Mouse (Mus musculus): ENCODE results near the gene Ppp1r12b. TPM values are rescaled to one million over a fixed set of nuclear protein-coding genes. Genes with fewer than 3 reads are reported as not detected.

Gene Ppp1r12b
- total and polyA plus RNA-seq, 3 experiments, result 4.7 to 7.8 TPM; not detected in 1

- no peak overlapping the region for H3K27ac ChIP-seq (ENCODE audit: control insufficient read depth, low read depth, low read length)
- no peak overlapping the region for H3K4me3 ChIP-seq (ENCODE audit: control insufficient read depth in 1 of 2, insufficient read depth in 1 of 2, low read depth in 2 of 2, low read length in 2 of 2)
- no peaks in the 10 kb centered on the region; a peak in 1 of 4 replicates for H3K27me3 ChIP-seq (ENCODE audit: control insufficient read depth in 1 of 2, insufficient read depth in 2 of 2, low read length in 2 of 2)
Observed at GRCm38 (mm10) chr1:134726480-134726879, 229.3 kb downstream of the Ppp1r12b start.

GRCm38 (mm10) chr1:134725276-134725675, 230.5 kb downstream of the Ppp1r12b start:
- H3K4me1 ChIP-seq (ENCODE audit: control insufficient read depth in 1 of 2, insufficient read depth in 2 of 2, low read length in 2 of 2), result peaks cover 0 to 3% of the 10 kb centered on the region in 2 experiments; a peak in 1 of 4 replicates
- H3K36me3 ChIP-seq (ENCODE audit: control insufficient read depth in 1 of 2, insufficient read depth in 2 of 2, low read length in 2 of 2), result no peaks in the 10 kb centered on the region
- H3K27ac ChIP-seq (ENCODE audit: control insufficient read depth, low read depth, low read length), result no peak overlapping the region
- no peak overlapping the region for H3K4me3 ChIP-seq (ENCODE audit: control insufficient read depth in 1 of 2, insufficient read depth in 1 of 2, low read depth in 2 of 2, low read length in 2 of 2)
- peak; percentile 71 for DNase-seq (ENCODE audit: low read depth, low spot score)
- no peaks in the 10 kb centered on the region for H3K9me3 ChIP-seq (replicated peaks; ENCODE audit: insufficient read depth, low read length)
- no peaks in the 10 kb centered on the region for H3K79me2 ChIP-seq (ENCODE audit: control insufficient read depth, insufficient read depth, low read length, poor library complexity)
- H3K27me3 ChIP-seq (ENCODE audit: control insufficient read depth in 1 of 2, insufficient read depth in 2 of 2, low read length in 2 of 2), result no peaks in the 10 kb centered on the region; a peak in 1 of 4 replicates
- TF ChIP-seq E2F4 (IDR thresholded peaks at IDR 0.05; ENCODE audit: borderline replicate concordance, low read depth, low read length) (no peak), ZNF384 (IDR thresholded peaks at IDR 0.05; ENCODE audit: low read depth, low read length) (no peak), RCOR1 (IDR thresholded peaks at IDR 0.05; ENCODE audit: low read depth, low read length) (no peak), POLR2AphosphoS2 (IDR thresholded peaks at IDR 0.05; ENCODE audit: low read length) (no peak), MEF2A (IDR thresholded peaks at IDR 0.05; ENCODE audit: extremely low read depth, insufficient replicate concordance, low read depth, low read length, poor library complexity, severe bottlenecking) (no peak), ETS1 (IDR thresholded peaks at IDR 0.05; ENCODE audit: low read depth, low read length) (no peak), CHD1 (IDR thresholded peaks at IDR 0.05; ENCODE audit: low read depth, low read length) (no peak), MAFK (IDR thresholded peaks at IDR 0.05; ENCODE audit: borderline replicate concordance, low read depth, low read length) (no peak), HCFC1 (IDR thresholded peaks at IDR 0.05; ENCODE audit: low read depth, low read length) (no peak), MYC (IDR thresholded peaks at IDR 0.05; ENCODE audit: low read depth, low read length) (no peak), MYB (IDR thresholded peaks at IDR 0.05; ENCODE audit: low read depth, low read length) (no peak), CTCF (IDR thresholded peaks at IDR 0.05 in 2 of 3, conservative IDR thresholded peaks at IDR 0.05 in 1 of 3; ENCODE audit: control insufficient read depth in 1 of 3, insufficient read depth in 1 of 3, low read depth in 2 of 3, low read length in 3 of 3, poor library complexity in 1 of 3, severe bottlenecking in 1 of 3) (peak; percentile 7 to 55 (median 45); a peak in 4 of 6 replicates), TBP (IDR thresholded peaks at IDR 0.05; ENCODE audit: low read depth, low read length) (no peak), TAL1 (IDR thresholded peaks at IDR 0.05; ENCODE audit: low read length) (no peak), EP300 (IDR thresholded peaks at IDR 0.05; ENCODE audit: low read depth in 1 of 2, low read length in 2 of 2) (no peak), RAD21 (IDR thresholded peaks at IDR 0.05; ENCODE audit: low read depth, low read length) (peak; percentile 49), SMC3 (IDR thresholded peaks at IDR 0.05; ENCODE audit: low read depth, low read length) (peak; percentile 55), USF1 (IDR thresholded peaks at IDR 0.05; ENCODE audit: low read depth, low read length) (no peak), UBTF (IDR thresholded peaks at IDR 0.05; ENCODE audit: borderline replicate concordance, insufficient read depth, low read depth, low read length) (no peak), ZKSCAN1 (IDR thresholded peaks at IDR 0.05; ENCODE audit: low read depth, low read length) (no peak), BHLHE40 (IDR thresholded peaks at IDR 0.05; ENCODE audit: borderline replicate concordance, low read depth, low read length) (no peak), ELF1 (IDR thresholded peaks at IDR 0.05; ENCODE audit: low read depth, low read length) (no peak)
- no peak overlapping the region for H3K9ac ChIP-seq (ENCODE audit: control insufficient read depth, low read depth, low read length, poor library complexity, severe bottlenecking)

More at GRCm38 (mm10) chr1:134726480-134726879, 229.3 kb downstream of the Ppp1r12b start:
- no peak for DNase-seq (ENCODE audit: low read depth, low spot score)
- Histone ChIP-seq H3K9ac (ENCODE audit: control insufficient read depth, low read depth, low read length, poor library complexity, severe bottlenecking) (no peak overlapping the region), H3K9me3 (replicated peaks; ENCODE audit: insufficient read depth, low read length) (no peaks in the 10 kb centered on the region), H3K79me2 (ENCODE audit: control insufficient read depth, insufficient read depth, low read length, poor library complexity) (no peaks in the 10 kb centered on the region), H3K36me3 (ENCODE audit: control insufficient read depth in 1 of 2, insufficient read depth in 2 of 2, low read length in 2 of 2) (no peaks in the 10 kb centered on the region), H3K4me1 (ENCODE audit: control insufficient read depth in 1 of 2, insufficient read depth in 2 of 2, low read length in 2 of 2) (peaks cover 0 to 3% of the 10 kb centered on the region in 2 experiments; a peak in 1 of 4 replicates)
- no peak for TF ChIP-seq CTCF (IDR thresholded peaks at IDR 0.05 in 2 of 3, conservative IDR thresholded peaks at IDR 0.05 in 1 of 3; ENCODE audit: control insufficient read depth in 1 of 3, insufficient read depth in 1 of 3, low read depth in 2 of 3, low read length in 3 of 3, poor library complexity in 1 of 3, severe bottlenecking in 1 of 3)
- TF ChIP-seq RAD21 (IDR thresholded peaks at IDR 0.05; ENCODE audit: low read depth, low read length), result no peak
- no peak for TF ChIP-seq ZC3H11A (IDR thresholded peaks at IDR 0.05; ENCODE audit: low read depth, low read length)

Data from MEL (cell line).